Mouse (Mus musculus): ENCODE results near the gene Bloc1s3. TPM values are rescaled to one million over a fixed set of nuclear protein-coding genes. Genes with fewer than 3 reads are reported as not detected.

The Bloc1s3 gene
- polyA plus RNA-seq, 1 experiment from 2014 or later = 2.4 TPM

GRCm38 (mm10) chr7:19473875-19474443 is 34.2 kb downstream of the Bloc1s3 start:
- Histone ChIP-seq H3K9ac (peak overlapping the region; percentile 26), H3K36me3 (no peaks in the 10 kb centered on the region), H3K9me3 (replicated peaks) (no peaks in the 10 kb centered on the region), H3K27me3 (peaks cover 52% of the 10 kb centered on the region), H3K4me2 (replicated peaks) (peak overlapping the region; percentile 95), H3K27ac (replicated peaks) (peak overlapping the region; percentile 65; the same call in 1 of the 2 replicates), H3K4me1 (peaks cover 30% of the 10 kb centered on the region), H3K4me3 (replicated peaks) (peak overlapping the region; percentile 53)
- peak; percentile 81 for ATAC-seq (ENCODE audit: insufficient number of reproducible peaks, low FRiP score, low TSS enrichment, low read depth)
- 2% methylated on average over 79 of the region's 89 CpGs for WGBS

GRCm38 (mm10) chr7:19472403-19472802 is 35.8 kb downstream of the Bloc1s3 start:
- Histone ChIP-seq H3K27me3 (peaks cover 58% of the 10 kb centered on the region), H3K4me3 (replicated peaks) (no peak overlapping the region), H3K4me2 (replicated peaks) (no peak overlapping the region), H3K27ac (replicated peaks) (no peak overlapping the region), H3K4me1 (peaks cover 21% of the 10 kb centered on the region), H3K9me3 (replicated peaks) (no peaks in the 10 kb centered on the region), H3K36me3 (no peaks in the 10 kb centered on the region), H3K9ac (no peak overlapping the region)
- ATAC-seq (ENCODE audit: insufficient number of reproducible peaks, low FRiP score, low TSS enrichment, low read depth) = no peak; the same call in 1 of the 2 replicates
- WGBS = 31% methylated on average over 4 of the region's 4 CpGs

- Histone ChIP-seq H3K4me3 (replicated peaks) (no peak overlapping the region), H3K9ac (no peak overlapping the region), H3K36me3 (no peaks in the 10 kb centered on the region), H3K4me2 (replicated peaks) (no peak overlapping the region), H3K4me1 (peaks cover 17% of the 10 kb centered on the region), H3K9me3 (replicated peaks) (no peaks in the 10 kb centered on the region), H3K27me3 (peaks cover 63% of the 10 kb centered on the region), H3K27ac (replicated peaks) (no peak overlapping the region)
- 19% methylated on average over 14 of the region's 14 CpGs for WGBS
- no peak for ATAC-seq (ENCODE audit: insufficient number of reproducible peaks, low FRiP score, low TSS enrichment, low read depth)
Measured at GRCm38 (mm10) chr7:19470308-19470707, 37.9 kb downstream of the Bloc1s3 start.

GRCm38 (mm10) chr7:19469404-19469803 is 38.8 kb downstream of the Bloc1s3 start:
- H3K4me3 ChIP-seq (replicated peaks) = no peak overlapping the region

GRCm38 (mm10) chr7:19468279-19468678 is 39.9 kb downstream of the Bloc1s3 start:
- WGBS = 56% methylated on average over 12 of the region's 12 CpGs
- no peak overlapping the region for H3K9ac ChIP-seq
- no peak overlapping the region for H3K4me3 ChIP-seq (replicated peaks)
- peaks cover 22% of the 10 kb centered on the region for H3K4me1 ChIP-seq
- no peak overlapping the region for H3K4me2 ChIP-seq (replicated peaks)
- no peak for ATAC-seq (ENCODE audit: insufficient number of reproducible peaks, low FRiP score, low TSS enrichment, low read depth)
- no peaks in the 10 kb centered on the region for H3K36me3 ChIP-seq
- no peak overlapping the region for H3K27ac ChIP-seq (replicated peaks)
- H3K9me3 ChIP-seq (replicated peaks) = no peaks in the 10 kb centered on the region
- H3K27me3 ChIP-seq = peaks cover 58% of the 10 kb centered on the region

More at GRCm38 (mm10) chr7:19469404-19469803, 38.8 kb downstream of the Bloc1s3 start:
- H3K4me1 ChIP-seq = peaks cover 25% of the 10 kb centered on the region
- no peak overlapping the region for H3K27ac ChIP-seq (replicated peaks)
- H3K9me3 ChIP-seq (replicated peaks) = no peaks in the 10 kb centered on the region
- ATAC-seq (ENCODE audit: insufficient number of reproducible peaks, low FRiP score, low TSS enrichment, low read depth) = no peak
- no peak overlapping the region for H3K4me2 ChIP-seq (replicated peaks)
- no peak overlapping the region for H3K9ac ChIP-seq
- 19% methylated on average over 23 of the region's 23 CpGs for WGBS
- H3K27me3 ChIP-seq = peaks cover 60% of the 10 kb centered on the region
- no peaks in the 10 kb centered on the region for H3K36me3 ChIP-seq

DNA sequence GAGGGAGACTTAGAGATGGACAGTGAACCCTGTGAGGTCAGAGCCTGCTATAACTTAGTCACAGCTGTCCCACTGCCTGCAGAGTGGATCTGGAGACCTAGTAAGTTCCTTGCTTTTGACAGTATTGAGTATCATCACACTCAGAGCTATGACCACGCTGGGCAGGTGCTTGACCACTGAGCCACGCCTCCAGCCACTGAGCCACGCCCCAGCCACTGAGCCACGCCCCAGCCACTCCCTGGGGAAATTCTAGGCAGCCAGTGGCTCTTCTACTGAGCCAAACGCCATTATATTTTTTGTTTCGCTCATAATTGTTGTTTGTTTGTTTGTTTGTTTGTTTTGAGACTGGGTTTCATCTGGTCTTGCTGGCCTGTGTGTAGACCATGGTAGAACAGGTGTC is 40.5 kb downstream of the Bloc1s3 start:
- H3K4me2 ChIP-seq (replicated peaks) = no peak overlapping the region
- H3K4me3 ChIP-seq (replicated peaks) = no peak overlapping the region
- H3K9ac ChIP-seq = no peak overlapping the region
- H3K9me3 ChIP-seq (replicated peaks) = no peaks in the 10 kb centered on the region
- H3K27me3 ChIP-seq = peaks cover 51% of the 10 kb centered on the region
- no peaks in the 10 kb centered on the region for H3K36me3 ChIP-seq
- WGBS = 37% methylated on average over 6 of the region's 6 CpGs
- no peak overlapping the region for H3K27ac ChIP-seq (replicated peaks)
- peaks cover 23% of the 10 kb centered on the region for H3K4me1 ChIP-seq
- no peak for ATAC-seq (ENCODE audit: insufficient number of reproducible peaks, low FRiP score, low TSS enrichment, low read depth)

- no peak for ATAC-seq (ENCODE audit: insufficient number of reproducible peaks, low FRiP score, low TSS enrichment, low read depth)
Measured at GRCm38 (mm10) chr7:19466602-19467145, 41.5 kb downstream of the Bloc1s3 start.

DNA sequence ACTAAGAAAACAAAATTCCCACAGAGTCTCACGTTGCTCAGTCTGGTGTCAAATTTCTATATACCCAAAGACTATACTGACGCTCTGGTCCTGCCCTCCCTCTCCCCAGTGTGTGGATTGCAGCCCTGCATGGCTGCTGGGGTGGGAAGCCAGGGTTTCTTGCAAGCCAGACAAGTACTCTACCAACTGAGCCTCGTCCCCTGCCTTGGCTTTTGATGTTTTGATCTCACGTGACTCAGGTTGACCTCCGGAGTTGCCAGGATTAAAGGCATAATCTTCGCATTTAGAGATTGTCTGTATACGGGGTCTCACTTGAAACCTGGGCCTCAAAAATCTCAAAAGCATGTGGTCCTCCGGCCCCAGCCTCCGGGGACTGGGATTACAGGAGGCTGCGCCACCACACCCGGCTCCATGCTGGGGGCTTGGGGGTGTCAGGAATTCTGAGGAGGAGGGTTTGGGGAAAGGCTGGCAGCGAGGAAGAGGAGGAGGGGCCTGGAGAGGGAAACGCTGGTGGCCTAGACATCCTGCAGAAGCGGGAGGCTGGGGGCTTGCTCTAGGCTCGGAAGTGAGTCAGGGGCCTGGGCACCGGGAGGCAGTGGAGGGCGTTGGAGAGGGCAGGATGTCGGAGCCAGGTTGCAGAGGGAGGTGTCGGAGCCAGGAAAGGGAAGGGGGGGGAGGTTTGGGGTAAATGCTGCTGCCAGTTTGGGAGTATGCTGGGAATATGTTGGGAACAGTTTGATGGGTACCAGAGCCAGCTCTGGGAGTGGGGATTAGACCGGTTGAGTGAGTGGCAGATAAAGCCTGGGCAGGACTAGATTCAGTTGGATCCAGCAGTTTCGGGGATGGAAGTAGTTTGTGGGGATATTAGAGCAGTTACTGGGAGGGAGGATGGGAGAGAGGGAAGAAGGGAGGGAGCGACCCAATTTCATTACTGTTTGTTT is 43.5 kb downstream of the Bloc1s3 start:
- no peaks in the 10 kb centered on the region for H3K36me3 ChIP-seq
- WGBS = 6% methylated on average over 22 of the region's 22 CpGs
- no peak; the same call in 1 of the 2 replicates for ATAC-seq (ENCODE audit: insufficient number of reproducible peaks, low FRiP score, low TSS enrichment, low read depth)

More at GRCm38 (mm10) chr7:19466602-19467145, 41.5 kb downstream of the Bloc1s3 start:
- H3K4me1 ChIP-seq = peaks cover 26% of the 10 kb centered on the region
- no peak overlapping the region for H3K4me2 ChIP-seq (replicated peaks)
- H3K27me3 ChIP-seq = peaks cover 42% of the 10 kb centered on the region
- 54% methylated on average over 5 of the region's 5 CpGs for WGBS
- no peaks in the 10 kb centered on the region for H3K9me3 ChIP-seq (replicated peaks)
- H3K27ac ChIP-seq (replicated peaks) = no peak overlapping the region
- H3K36me3 ChIP-seq = no peaks in the 10 kb centered on the region
- H3K9ac ChIP-seq = no peak overlapping the region
- no peak overlapping the region for H3K4me3 ChIP-seq (replicated peaks)

GRCm38 (mm10) chr7:19462884-19463381 is 45.2 kb downstream of the Bloc1s3 start, which contains the start of gene Exoc3l2:
Gene Exoc3l2 (plus strand): TSS chr7:19463331.
- WGBS = 46% methylated on average over 6 of the region's 6 CpGs
- Histone ChIP-seq H3K9ac (no peak within 1 kb of the TSS), H3K4me1 (peaks cover 25% of the 10 kb centered on the region), H3K27ac (replicated peaks) (peak within 1 kb of the TSS; percentile 65), H3K9me3 (replicated peaks) (no peaks in the 10 kb centered on the region), H3K4me2 (replicated peaks) (no peak within 1 kb of the TSS; the same call in 1 of the 2 replicates), H3K36me3 (no peaks in the 10 kb centered on the region), H3K27me3 (0 out of 2 replicates have a peak, but pooled peaks cover 12% of the 10 kb centered on the region), H3K4me3 (replicated peaks) (0 out of 2 replicates have a peak within 1 kb of the TSS, but pooled peaks have one; percentile 10)
- no peak for ATAC-seq (ENCODE audit: insufficient number of reproducible peaks, low FRiP score, low TSS enrichment, low read depth)

More for the DNA sequence above, 43.5 kb downstream of the Bloc1s3 start:
- Histone ChIP-seq H3K4me1 (peaks cover 25% of the 10 kb centered on the region), H3K9ac (no peak overlapping the region), H3K27me3 (peaks cover 24% of the 10 kb centered on the region), H3K9me3 (replicated peaks) (no peaks in the 10 kb centered on the region), H3K4me3 (replicated peaks) (peak overlapping the region; percentile 6; the same call in 1 of the 2 replicates), H3K4me2 (replicated peaks) (peak overlapping the region; percentile 35), H3K27ac (replicated peaks) (peak overlapping the region; percentile 65)

- no peaks in the 10 kb centered on the region for H3K36me3 ChIP-seq
- no peak overlapping the region for H3K9ac ChIP-seq
- ATAC-seq (ENCODE audit: insufficient number of reproducible peaks, low FRiP score, low TSS enrichment, low read depth) = no peak
- H3K4me3 ChIP-seq (replicated peaks) = no peak overlapping the region
- H3K4me1 ChIP-seq = peaks cover 28% of the 10 kb centered on the region
- no peak overlapping the region for H3K4me2 ChIP-seq (replicated peaks)
- H3K9me3 ChIP-seq (replicated peaks) = no peaks in the 10 kb centered on the region
- H3K27me3 ChIP-seq = 0 out of 2 replicates have a peak, but pooled peaks cover 12% of the 10 kb centered on the region
- H3K27ac ChIP-seq (replicated peaks) = no peak overlapping the region
- 67% methylated on average over 4 of the region's 4 CpGs for WGBS
Measured at GRCm38 (mm10) chr7:19462443-19462842, 45.7 kb downstream of the Bloc1s3 start.

DNA sequence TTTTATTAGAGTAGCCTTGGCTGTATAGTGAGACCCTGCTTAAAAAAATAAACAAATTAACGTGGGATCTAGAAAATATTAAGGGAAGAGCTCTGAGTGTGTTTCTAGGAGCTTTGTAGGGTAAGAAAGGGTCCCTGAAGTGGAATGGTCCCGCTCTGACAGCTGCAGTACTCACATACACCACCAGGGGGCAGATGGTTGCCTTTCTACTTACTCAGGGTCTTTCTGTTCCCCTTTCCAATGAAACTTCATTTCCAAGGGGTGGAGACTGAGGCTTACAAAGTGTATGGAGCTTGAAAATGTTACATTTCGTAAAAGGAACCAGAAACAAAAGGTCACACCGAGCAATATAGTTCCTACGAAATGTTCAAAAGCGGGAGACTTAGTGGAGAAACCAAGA is 46.7 kb downstream of the Bloc1s3 start:
- 8% methylated on average over 6 of the region's 6 CpGs for WGBS
- Histone ChIP-seq H3K4me3 (replicated peaks) (no peak overlapping the region), H3K4me1 (peaks cover 38% of the 10 kb centered on the region), H3K27ac (replicated peaks) (no peak overlapping the region), H3K9ac (no peak overlapping the region), H3K4me2 (replicated peaks) (0 out of 2 replicates have a peak overlapping the region, but pooled peaks have one; percentile 24), H3K9me3 (replicated peaks) (no peaks in the 10 kb centered on the region), H3K36me3 (no peaks in the 10 kb centered on the region), H3K27me3 (0 out of 2 replicates have a peak, but pooled peaks cover 4% of the 10 kb centered on the region)
- no peak for ATAC-seq (ENCODE audit: insufficient number of reproducible peaks, low FRiP score, low TSS enrichment, low read depth)

Measured in embryonic facial prominence, embryonic 15.5 days (tissue).